Mouse (Mus musculus): ENCODE measurements around the gene Ugt1a1.

Gene Ugt1a1

DNA sequence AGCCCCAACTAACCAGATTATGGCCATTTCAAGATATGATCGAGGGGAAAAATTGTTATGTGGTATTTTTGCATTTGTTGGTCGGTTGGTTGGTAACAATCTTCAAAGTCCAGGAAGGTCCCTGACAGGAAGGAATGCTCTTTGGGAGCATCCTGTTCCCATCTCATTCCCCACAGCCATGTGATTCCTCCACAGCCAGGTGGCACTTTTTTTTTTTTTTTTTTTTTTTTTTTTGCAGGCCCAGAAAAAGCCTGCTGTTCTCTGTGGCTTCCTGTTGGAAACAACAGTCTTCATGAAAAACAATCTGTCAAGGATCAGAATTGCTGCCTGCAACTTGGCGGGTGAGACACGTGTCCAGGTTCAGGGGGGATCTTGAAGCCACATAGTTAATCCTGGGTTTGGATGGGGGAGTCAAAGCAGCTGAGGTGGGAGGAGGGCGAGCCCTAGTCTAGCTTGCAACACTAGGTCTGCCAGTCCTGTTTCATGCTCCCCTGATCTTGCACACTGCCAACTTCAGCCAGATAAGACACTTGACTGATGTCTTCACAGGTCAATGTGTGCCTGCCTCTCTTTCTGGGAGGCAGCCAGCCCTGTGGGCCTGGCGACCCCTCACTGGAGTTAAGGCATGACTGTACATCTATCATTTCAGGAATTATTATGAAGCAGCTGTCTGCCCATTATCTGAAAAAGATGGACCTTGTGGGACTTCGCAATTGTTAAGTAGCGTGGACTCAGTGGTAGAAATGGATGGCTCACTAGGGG, 47.3 kb downstream of the Ugt1a1 start:
- no peak for DNase-seq (ENCODE audit: low spot score)

- DNase-seq (ENCODE audit: low spot score) = no peak
Observed at GRCm38 (mm10) chr1:88259643-88260024, 47.9 kb downstream of the Ugt1a1 start.

DNA sequence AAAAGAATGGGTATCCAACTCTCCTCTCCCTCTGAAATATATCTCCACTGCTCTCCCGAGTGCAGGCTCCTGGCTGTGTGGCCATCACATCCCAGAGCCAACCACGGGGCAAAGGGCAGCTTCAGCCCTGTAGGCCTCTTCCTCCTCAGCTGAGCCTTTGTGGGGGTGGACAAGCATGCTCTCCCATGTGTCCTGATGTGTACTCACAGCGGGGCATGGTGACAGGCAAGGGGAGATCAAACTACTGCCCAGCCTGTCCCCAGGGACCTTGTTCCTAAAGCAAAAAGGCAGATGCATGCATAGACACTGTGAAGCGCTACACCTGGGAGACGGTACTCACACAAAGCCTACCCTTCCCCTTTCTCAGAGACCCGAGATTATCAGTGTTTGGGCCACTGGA, 48.4 kb downstream of the Ugt1a1 start:
- DNase-seq (ENCODE audit: low spot score) = no peak

DNA sequence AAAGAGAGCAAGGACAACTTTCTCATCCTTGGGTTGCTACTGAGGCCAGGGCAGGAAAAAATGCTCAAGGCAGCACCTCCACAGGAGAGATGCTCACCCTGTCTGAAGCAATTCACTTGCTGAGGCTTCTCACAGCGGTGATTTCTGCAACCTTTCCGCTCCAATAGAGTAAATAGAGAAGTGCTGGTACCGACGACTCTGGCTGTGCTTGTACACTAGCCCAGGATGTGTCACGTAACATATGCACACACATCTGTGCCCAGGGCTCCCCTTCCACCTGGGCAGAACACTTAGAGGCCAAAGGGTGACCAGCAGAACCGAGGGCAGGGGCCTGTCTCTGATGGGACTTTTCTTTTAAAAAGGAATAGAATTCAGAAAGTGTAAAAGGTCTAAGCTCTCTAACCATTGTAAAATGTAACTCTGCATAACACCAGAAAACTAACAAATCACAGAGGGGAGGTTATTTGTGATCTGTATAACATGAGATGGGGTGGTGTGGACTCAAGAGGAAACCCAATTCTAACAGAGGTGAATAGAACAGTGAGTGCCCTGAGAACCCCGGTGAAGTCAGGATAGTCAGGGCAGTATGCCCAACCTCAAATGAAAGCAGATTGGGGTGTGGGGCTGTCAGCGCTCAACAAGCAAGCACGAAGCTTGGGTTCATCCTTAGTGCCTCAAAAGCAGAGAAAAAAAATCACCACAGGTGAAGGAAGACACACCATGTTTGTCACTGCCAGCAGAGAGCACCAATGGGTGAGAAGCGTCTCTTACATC, 49.0 kb downstream of the Ugt1a1 start:
- DNase-seq (ENCODE audit: low spot score) = no peak

DNA sequence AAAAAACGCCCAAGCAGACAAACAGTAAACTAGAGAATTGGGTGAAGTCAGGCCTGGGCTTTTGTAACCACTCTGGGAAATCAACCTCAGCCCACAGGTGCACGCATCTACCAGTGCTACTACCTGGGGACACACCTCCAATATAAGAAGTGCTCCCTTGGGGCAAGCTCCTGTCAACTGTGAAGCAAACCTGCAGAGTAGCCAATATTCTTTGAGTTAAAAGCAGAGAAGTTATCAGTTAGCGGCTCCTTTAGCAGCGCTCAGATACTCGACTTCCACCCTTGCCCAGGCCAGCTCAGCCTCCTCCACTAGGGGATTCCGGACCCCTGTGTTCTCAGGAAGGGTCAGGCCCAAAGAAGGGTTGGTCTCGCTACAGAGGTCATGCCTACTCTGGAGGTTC, 49.9 kb downstream of the Ugt1a1 start:
- DNase-seq (ENCODE audit: low spot score) = no peak

- DNase-seq (ENCODE audit: low spot score) = peak; percentile 50
Observed at GRCm38 (mm10) chr1:88262255-88262654, 50.5 kb downstream of the Ugt1a1 start.

DNA sequence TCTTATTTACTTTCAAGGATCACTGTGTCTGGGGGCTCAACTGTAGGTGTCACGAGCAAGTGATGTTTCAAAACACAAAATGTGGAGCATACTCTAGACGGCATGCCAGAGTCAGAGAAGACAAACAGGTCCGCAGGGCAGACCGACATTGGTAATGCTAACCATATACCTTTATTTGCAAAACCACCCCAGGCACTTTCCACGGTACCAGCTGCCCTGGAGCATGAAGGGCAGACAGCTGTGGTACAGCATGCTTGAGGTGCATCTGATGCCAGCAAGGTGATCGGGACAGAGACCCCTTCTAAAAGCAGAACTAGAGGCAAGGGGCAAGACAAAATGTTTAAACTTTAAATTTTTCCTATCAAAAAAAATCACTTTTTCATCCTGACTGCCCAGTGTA, 51.2 kb downstream of the Ugt1a1 start:
- DNase-seq (ENCODE audit: low spot score) = no peak

DNA sequence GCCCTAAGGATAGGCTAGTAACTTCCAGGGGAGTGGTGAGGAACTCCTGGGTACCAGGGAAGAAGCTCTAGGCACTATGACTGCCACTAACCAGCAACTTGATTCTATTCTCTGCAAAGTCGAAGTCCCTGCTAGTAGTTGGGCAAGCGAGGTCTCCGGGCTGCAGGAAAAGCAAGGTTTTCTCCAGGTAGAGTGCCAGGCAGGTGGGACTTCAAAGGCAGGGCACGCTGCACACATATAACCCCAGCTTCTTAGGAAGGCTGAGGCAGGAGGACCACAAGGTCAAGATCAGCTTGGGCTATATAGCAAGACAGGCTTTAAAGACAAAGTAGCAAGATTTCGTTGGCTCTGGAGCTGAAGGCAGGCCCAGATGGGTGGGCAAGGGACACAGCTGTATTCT, 52.0 kb downstream of the Ugt1a1 start:
- no peak for DNase-seq (ENCODE audit: low spot score)

DNA sequence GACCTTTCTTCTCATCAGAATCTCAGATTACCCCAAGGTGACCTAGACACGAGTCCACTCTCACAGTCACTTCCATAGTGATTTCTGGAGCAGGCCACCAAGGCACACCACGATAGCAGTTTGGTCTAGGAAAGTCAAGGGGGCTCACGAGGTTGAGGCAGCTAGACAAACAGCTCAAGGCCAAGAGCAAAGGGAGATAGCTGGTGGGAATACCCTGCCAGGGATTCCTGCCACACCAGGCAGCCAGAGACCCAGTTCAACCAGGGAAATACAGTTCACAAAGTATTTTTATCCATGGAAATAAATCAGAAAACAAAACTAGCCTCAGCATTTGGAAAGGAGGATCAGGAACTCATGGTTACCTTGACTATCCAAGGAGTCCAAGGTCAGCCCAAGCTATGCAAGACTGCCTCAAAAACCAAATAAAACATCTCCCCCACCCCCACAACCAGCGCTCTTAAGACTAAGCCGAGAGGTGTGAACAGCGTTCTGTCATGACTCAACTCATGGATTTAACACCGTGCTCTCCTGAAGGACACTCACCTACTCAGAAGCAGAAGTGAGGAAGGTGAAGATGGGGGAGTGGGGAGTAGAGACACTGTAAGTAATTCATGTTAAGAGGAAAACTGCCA, 52.6 kb downstream of the Ugt1a1 start:
- no peak for DNase-seq (ENCODE audit: low spot score)

- no peak for DNase-seq (ENCODE audit: low spot score)
Observed at GRCm38 (mm10) chr1:88264869-88265240, 53.1 kb downstream of the Ugt1a1 start.

GRCm38 (mm10) chr1:88266123-88266522, 54.4 kb downstream of the Ugt1a1 start:
- DNase-seq (ENCODE audit: low spot score) = no peak

DNA sequence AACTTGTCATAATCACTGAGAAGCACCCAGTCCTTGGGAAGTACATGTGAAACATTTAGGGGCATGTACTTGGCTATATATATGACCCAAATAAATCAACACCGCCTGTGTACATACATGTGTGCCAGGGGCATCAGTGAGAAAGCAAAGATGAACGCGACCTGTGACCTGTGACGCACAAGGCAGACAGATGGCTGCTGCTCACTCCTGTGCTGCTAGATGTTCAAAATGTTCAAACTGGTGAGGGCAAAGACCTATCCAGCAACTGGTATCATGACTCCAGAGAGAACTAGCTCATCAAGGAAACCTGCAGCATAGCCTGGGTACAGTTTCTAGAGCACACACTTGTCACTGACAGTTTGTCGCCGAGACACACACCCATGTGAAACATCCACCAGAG, 55.7 kb downstream of the Ugt1a1 start:
- DNase-seq (ENCODE audit: low spot score) = no peak

DNA sequence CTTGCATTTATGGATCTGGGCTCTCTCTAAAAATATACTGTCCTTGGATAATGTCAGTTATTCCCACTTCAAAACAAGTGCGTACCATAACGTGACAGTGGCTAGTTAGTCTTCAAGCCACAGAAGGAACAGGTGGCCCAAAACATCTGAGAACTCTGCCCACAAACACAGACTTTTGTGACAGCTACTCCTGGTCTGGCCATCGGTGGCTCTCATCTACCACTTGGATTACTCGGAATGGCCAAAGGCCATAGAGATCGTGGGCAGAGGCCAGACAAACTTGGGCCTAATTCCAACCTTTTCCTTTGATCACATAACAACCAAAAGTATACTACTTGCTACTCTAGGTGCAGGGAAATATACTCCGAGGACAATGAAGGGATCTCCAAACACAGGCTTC, 56.3 kb downstream of the Ugt1a1 start:
- DNase-seq (ENCODE audit: low spot score) = no peak

Data from lung, postnatal 25 days (tissue).